10 mouse cellular contexts compared by ENCODE assay signal in genomic region chr9:107961881-107962280, GRCm38 (mm10). TPM values are rescaled to one million over a fixed set of nuclear protein-coding genes. Genes with fewer than 3 reads are reported as not detected.
DNase-seq lines count a peak whose midpoint lies in the region; ATAC-seq and TF ChIP-seq lines count a peak whose summit lies in the region.
"Had no signal": no experiment of that assay in that cellular context is flagged by ENCODE, and none has a peak within 500 bp of the region (broad histone marks: within the 10 kb centered on the region; RNA-seq: fewer than 3 reads in every experiment).

No protein-coding gene starts in this region.

- peak overlapping the region; percentile 76 for H3K27ac ChIP-seq in hindbrain, embryonic 16.5 days (ENCODE audit: low read depth, low read length)
- no peak overlapping the region for H3K27ac ChIP-seq in liver, embryonic 14.5 days
- H3K27ac ChIP-seq: limb, embryonic 12.5 days; stomach, embryonic 15.5 days had no signal

- H3K4me3 ChIP-seq in lung, adult 2 months (replicated peaks; ENCODE audit: extremely low read depth, low read depth, low read length): no peak overlapping the region
- H3K4me3 ChIP-seq in hindbrain, embryonic 16.5 days (ENCODE audit: low read length): no peak overlapping the region
- H3K4me3 ChIP-seq in liver, embryonic 14.5 days (ENCODE audit: insufficient read depth in 1 of 2, low read depth in 2 of 2, low read length in 2 of 2): no peak overlapping the region
- H3K4me3 ChIP-seq: limb, embryonic 12.5 days; stomach, embryonic 15.5 days had no signal

- H3K4me2 ChIP-seq in hindbrain, embryonic 16.5 days (ENCODE audit: low read length): peak overlapping the region; percentile 36
- no peak overlapping the region for H3K4me2 ChIP-seq in liver, embryonic 14.5 days (ENCODE audit: low read depth)
- H3K4me2 ChIP-seq: limb, embryonic 12.5 days; stomach, embryonic 15.5 days had no signal

- no peak for TF ChIP-seq EP300 in liver, embryonic 14.5 days (IDR thresholded peaks at IDR 0.05; ENCODE audit: low read depth)

- 68% methylated on average over 5 of the region's 5 CpGs for WGBS in lung, adult 2 months
- WGBS in hindbrain, embryonic 16.5 days: 49% methylated on average over 5 of the region's 5 CpGs
- 60% methylated on average over 5 of the region's 5 CpGs for WGBS in liver, embryonic 14.5 days (ENCODE audit: insufficient replicate concordance)

- no peak for TF ChIP-seq POLR2A in lung, adult 2 months (IDR thresholded peaks at IDR 0.05; ENCODE audit: borderline replicate concordance, extremely low read depth, low read depth, low read length)
- TF ChIP-seq POLR2A in brain, embryonic 14.5 days (IDR thresholded peaks at IDR 0.05; ENCODE audit: borderline replicate concordance, extremely low read depth, insufficient read depth, insufficient read length, poor library complexity, severe bottlenecking): no peak

- no peaks in the 10 kb centered on the region for H3K36me3 ChIP-seq in hindbrain, embryonic 16.5 days (ENCODE audit: control insufficient read depth, insufficient read depth, low read length)
- H3K36me3 ChIP-seq in liver, embryonic 14.5 days (replicated peaks; ENCODE audit: control insufficient read depth, insufficient read depth, low read depth): peaks cover 46% of the 10 kb centered on the region

- no peaks in the 10 kb centered on the region for H3K9me3 ChIP-seq in hindbrain, embryonic 16.5 days (ENCODE audit: control insufficient read depth, low read length)
- no peaks in the 10 kb centered on the region for H3K9me3 ChIP-seq in liver, embryonic 14.5 days (ENCODE audit: control insufficient read depth, low read length)
- H3K9me3 ChIP-seq: limb, embryonic 12.5 days; stomach, embryonic 15.5 days had no signal

- peak overlapping the region; percentile 19; the same call in 1 of the 2 replicates for H3K9ac ChIP-seq in hindbrain, embryonic 16.5 days (ENCODE audit: low read depth, low read length)
- H3K9ac ChIP-seq in liver, embryonic 14.5 days (replicated peaks): no peak overlapping the region
- H3K9ac ChIP-seq: limb, embryonic 12.5 days; stomach, embryonic 15.5 days had no signal

- no peak for DNase-seq in lung, adult 2 months
- no peak for DNase-seq in lung, postnatal 14 days
- peak; percentile 72 for DNase-seq in brain, embryonic 14.5 days (ENCODE audit: low read depth)
- no peak for DNase-seq in liver, embryonic 14.5 days (ENCODE audit: low read depth in 3 of 3, low spot score in 3 of 3)
- no peak for DNase-seq in cerebellum, adult 9-11 months
- DNase-seq in urinary bladder, adult 2 months (ENCODE audit: low spot score): no peak
- no peak for DNase-seq in cerebellum, adult 18-20 months

- H3K27me3 ChIP-seq in hindbrain, embryonic 16.5 days (replicated peaks; ENCODE audit: control insufficient read depth, insufficient read depth, low read length): no peaks in the 10 kb centered on the region
- H3K27me3 ChIP-seq in liver, embryonic 14.5 days (ENCODE audit: control insufficient read depth, insufficient read depth, low read length): no peaks in the 10 kb centered on the region
- H3K27me3 ChIP-seq: limb, embryonic 12.5 days; stomach, embryonic 15.5 days had no signal

- no peaks in the 10 kb centered on the region for H3K4me1 ChIP-seq in lung, adult 2 months (ENCODE audit: control insufficient read depth, insufficient read depth, low read length)
- peaks cover 16% of the 10 kb centered on the region for H3K4me1 ChIP-seq in hindbrain, embryonic 16.5 days (ENCODE audit: control insufficient read depth, insufficient read depth, low read depth, low read length)
- peaks cover 0 to 4% of the 10 kb centered on the region in 2 experiments; a peak in 2 of 4 replicates for H3K4me1 ChIP-seq in liver, embryonic 14.5 days (replicated peaks; ENCODE audit: control insufficient read depth in 2 of 2, insufficient read depth in 2 of 2, low read length in 1 of 2)
- H3K4me1 ChIP-seq: limb, embryonic 12.5 days; stomach, embryonic 15.5 days had no signal

- peak; percentile 68 for ATAC-seq in hindbrain, embryonic 16.5 days
- ATAC-seq in liver, embryonic 14.5 days (ENCODE audit: insufficient read depth): no peak

- TF ChIP-seq CTCF in lung, adult 2 months (IDR thresholded peaks at IDR 0.05; ENCODE audit: insufficient read depth, low read length): peak; percentile 13; the same call in 1 of the 2 replicates
- peak; percentile 45; the same call in 1 of the 2 replicates for TF ChIP-seq CTCF in brain, embryonic 14.5 days (IDR thresholded peaks at IDR 0.05; ENCODE audit: borderline replicate concordance, extremely low read depth, insufficient read depth, insufficient read length)
- peak; percentile 55 for TF ChIP-seq CTCF in liver, embryonic 14.5 days (IDR thresholded peaks at IDR 0.05; ENCODE audit: low read depth)

RNA-seq across cellular contexts. Expression of gene Traip, which starts 11.9 kb away (rescaled TPM):
- polyA plus RNA-seq in lung, adult 2 months (2012; rRNA removed): 0.79 and 0.93 TPM in 2 replicates
- 6.9 and 7.8 TPM in 2 replicates for polyA plus RNA-seq in brain, embryonic 14.5 days (2012; rRNA removed)
- polyA plus RNA-seq in hindbrain, embryonic 16.5 days (2015; fragmentation: Nextera tagmentation; extraction: Ambion mirVana): 10.0 and 10.8 TPM in 2 replicates
- 5.3 and 7.4 TPM in 2 replicates for polyA plus RNA-seq in liver, embryonic 14.5 days (2012; rRNA removed)
- polyA plus RNA-seq in liver, embryonic 14.5 days (2014; fragmentation: Nextera tagmentation; extraction: Ambion mirVana): 13.3 and 18.1 TPM in 2 replicates
- 0.59 and 1.1 TPM in 2 replicates for polyA plus RNA-seq in urinary bladder, adult 2 months (2012; rRNA removed)

RNA-seq across cellular contexts. Expression of gene Uba7, which starts 13.4 kb away (rescaled TPM):
- 94.0 and 124 TPM in 2 replicates for polyA plus RNA-seq in lung, adult 2 months (2012; rRNA removed)
- 4.3 and 5.8 TPM in 2 replicates for polyA plus RNA-seq in brain, embryonic 14.5 days (2012; rRNA removed)
- polyA plus RNA-seq in hindbrain, embryonic 16.5 days (2015; fragmentation: Nextera tagmentation; extraction: Ambion mirVana): 8.8 and 9.6 TPM in 2 replicates
- polyA plus RNA-seq in liver, embryonic 14.5 days (2012; rRNA removed): 69.4 and 83.3 TPM in 2 replicates
- 49.1 and 54.2 TPM in 2 replicates for polyA plus RNA-seq in liver, embryonic 14.5 days (2014; fragmentation: Nextera tagmentation; extraction: Ambion mirVana)
- polyA plus RNA-seq in urinary bladder, adult 2 months (2012; rRNA removed): 62.1 and 75.1 TPM in 2 replicates

RNA-seq across cellular contexts. Expression of gene Gm20661, which starts 21.0 kb away (rescaled TPM):
- polyA plus RNA-seq in lung, adult 2 months (2012; rRNA removed): 3.3 and 5.5 TPM in 2 replicates
- polyA plus RNA-seq in brain, embryonic 14.5 days (2012; rRNA removed): 1.3 and 1.7 TPM in 2 replicates
- 0.58 and 0.89 TPM in 2 replicates for polyA plus RNA-seq in hindbrain, embryonic 16.5 days (2015; fragmentation: Nextera tagmentation; extraction: Ambion mirVana)
- polyA plus RNA-seq in liver, embryonic 14.5 days (2012; rRNA removed): 0.53 and 0.64 TPM in 2 replicates
- polyA plus RNA-seq in liver, embryonic 14.5 days (2014; fragmentation: Nextera tagmentation; extraction: Ambion mirVana): 0.06 and 0.34 TPM in 2 replicates
- polyA plus RNA-seq in urinary bladder, adult 2 months (2012; rRNA removed): 0.19 and 0.39 TPM in 2 replicates

RNA-seq across cellular contexts. Expression of gene Inka1, which starts 23.8 kb away (rescaled TPM):
- polyA plus RNA-seq in lung, adult 2 months (2012; rRNA removed): 23.1 and 26.6 TPM in 2 replicates
- 13.3 and 14.6 TPM in 2 replicates for polyA plus RNA-seq in brain, embryonic 14.5 days (2012; rRNA removed)
- 18.1 and 18.7 TPM in 2 replicates for polyA plus RNA-seq in hindbrain, embryonic 16.5 days (2015; fragmentation: Nextera tagmentation; extraction: Ambion mirVana)
- 23.8 and 33.0 TPM in 2 replicates for polyA plus RNA-seq in liver, embryonic 14.5 days (2012; rRNA removed)
- polyA plus RNA-seq in liver, embryonic 14.5 days (2014; fragmentation: Nextera tagmentation; extraction: Ambion mirVana): 51.6 and 57.3 TPM in 2 replicates
- polyA plus RNA-seq in urinary bladder, adult 2 months (2012; rRNA removed): 8.6 and 11.0 TPM in 2 replicates

RNA-seq across cellular contexts. Expression of gene Camkv, which starts 26.4 kb away (rescaled TPM):
- 0.06 and 0.09 TPM in 2 replicates for polyA plus RNA-seq in lung, adult 2 months (2012; rRNA removed)
- 40.3 and 70.1 TPM in 2 replicates for polyA plus RNA-seq in brain, embryonic 14.5 days (2012; rRNA removed)
- 58.4 and 63.4 TPM in 2 replicates for polyA plus RNA-seq in hindbrain, embryonic 16.5 days (2015; fragmentation: Nextera tagmentation; extraction: Ambion mirVana)
- 0.10 and 0.18 TPM in 2 replicates for polyA plus RNA-seq in liver, embryonic 14.5 days (2012; rRNA removed)
- polyA plus RNA-seq in liver, embryonic 14.5 days (2014; fragmentation: Nextera tagmentation; extraction: Ambion mirVana): not detected in 2 replicates
- 0.12 and 0.15 TPM in 2 replicates for polyA plus RNA-seq in urinary bladder, adult 2 months (2012; rRNA removed)
